Mouse (Mus musculus) hindbrain, embryonic 12.5 days (tissue): Measurements from ENCODE around the gene Rae1. TPM values are rescaled to one million over a fixed set of nuclear protein-coding genes. Genes with fewer than 3 reads are reported as not detected.
A peak's percentile ranks its signal among the peaks of the same experiment; 100 is the strongest.

Experiments
- ATAC-seq: fragments of 200-750 bp; cut with Nextera tagmentation; 2 replicates; pipeline ENCODE4 v1.8.0; 2017; ENCODE audit warnings: moderate TSS enrichment; ENCODE audit not compliant: low FRiP score
- H3K27ac ChIP-seq: fragments of 300-500 bp; sonication (generic); 2 replicates; pipeline ENCODE4 v1.5.1; 2016; ENCODE audit warnings: mild to moderate bottlenecking
- H3K27me3 ChIP-seq: fragments of 300-500 bp; sonication (generic); 2 replicates; pipeline ENCODE4 v1.6.1; 2016; ENCODE audit warnings: mild to moderate bottlenecking
- H3K36me3 ChIP-seq: fragments of 300-500 bp; sonication (generic); 2 replicates; pipeline ENCODE4 v1.6.1; 2016; ENCODE audit warnings: mild to moderate bottlenecking
- H3K4me1 ChIP-seq: fragments of 300-500 bp; sonication (generic); 2 replicates; pipeline ENCODE4 v1.6.1; 2016
- H3K4me2 ChIP-seq: fragments of 300-500 bp; sonication (generic); replicated peaks from 2 replicates; pipeline ENCODE4 v1.6.1; 2016; ENCODE audit warnings: mild to moderate bottlenecking
- H3K4me3 ChIP-seq: fragments of 300-500 bp; sonication (generic); 2 replicates; pipeline ENCODE4 v1.5.1; 2016; ENCODE audit warnings: mild to moderate bottlenecking
- H3K9ac ChIP-seq: fragments of 300-500 bp; sonication (generic); 2 replicates; pipeline ENCODE4 v1.6.1; 2016; ENCODE audit warnings: mild to moderate bottlenecking, moderate library complexity
- H3K9me3 ChIP-seq: fragments of 300-500 bp; sonication (generic); replicated peaks from 2 replicates; pipeline ENCODE4 v1.6.1; 2016; ENCODE audit warnings: mild to moderate bottlenecking
- WGBS: fragments of 180-500 bp; shearing (Covaris S2); methylation state at CpG from one replicate; pipeline ENCODE4 v1.1.7; 2016; 5-methylcytosine and 5-hydroxymethylcytosine counted together
- polyA plus RNA-seq: library from polyadenylated mRNA; unstranded; fragments of >200 nt; fragmentation: Nextera tagmentation; extraction: Ambion mirVana; gene quantifications from 2 replicates; pipeline ENCODE4 v1.2.1, GENCODE M21; 2016

Gene Rae1
- polyA plus RNA-seq: 111 and 126 TPM in 2 replicates

- Histone ChIP-seq H3K9me3 (no peaks in the 10 kb centered on the region), H3K9ac (peak within 1 kb of the TSS; percentile 95), H3K36me3 (peaks cover 26% of the 10 kb centered on the region), H3K27ac (peak within 1 kb of the TSS; percentile 91), H3K27me3 (no peaks in the 10 kb centered on the region), H3K4me1 (peaks cover 15% of the 10 kb centered on the region), H3K4me2 (peak within 1 kb of the TSS; percentile 97), H3K4me3 (peak within 1 kb of the TSS; percentile 96)
- WGBS: under 1% methylated on average over 45 of the region's 45 CpGs
- ATAC-seq: peak; percentile 96
These were observed at the start of gene Rae1 for GRCm38 (mm10) chr2:172999630-173000284. Rae1 (plus strand) TSS chr2:173000117.

GRCm38 (mm10) chr2:172950119-172950676, 49.7 kb upstream of the Rae1 start:
- no peak overlapping the region for H3K4me3 ChIP-seq
- H3K27ac ChIP-seq: no peak overlapping the region
- 63% methylated on average over 9 of the region's 9 CpGs for WGBS
- no peaks in the 10 kb centered on the region for H3K9me3 ChIP-seq
- H3K4me1 ChIP-seq: peaks cover 12% of the 10 kb centered on the region
- H3K27me3 ChIP-seq: peaks cover 6% of the 10 kb centered on the region
- H3K9ac ChIP-seq: no peak overlapping the region
- no peak overlapping the region for H3K4me2 ChIP-seq
- H3K36me3 ChIP-seq: no peaks in the 10 kb centered on the region
- no peak for ATAC-seq

GRCm38 (mm10) chr2:172950722-172951121, 49.2 kb upstream of the Rae1 start:
- Histone ChIP-seq H3K27me3 (peaks cover 2% of the 10 kb centered on the region; the same call in 1 of the 2 replicates), H3K36me3 (no peaks in the 10 kb centered on the region), H3K4me2 (no peak overlapping the region), H3K9ac (no peak overlapping the region), H3K9me3 (0 out of 2 replicates have a peak, but pooled peaks cover under 1% of the 10 kb centered on the region), H3K4me3 (no peak overlapping the region), H3K4me1 (peaks cover 12% of the 10 kb centered on the region), H3K27ac (no peak overlapping the region)
- WGBS: 31% methylated on average over 11 of the region's 11 CpGs
- no peak for ATAC-seq

- WGBS: 85% methylated on average over 2 of the region's 2 CpGs
- Histone ChIP-seq H3K9me3 (peaks cover 13% of the 10 kb centered on the region; the same call in 1 of the 2 replicates), H3K4me1 (peaks cover 12% of the 10 kb centered on the region), H3K27me3 (no peaks in the 10 kb centered on the region), H3K36me3 (no peaks in the 10 kb centered on the region), H3K27ac (no peak overlapping the region), H3K4me2 (no peak overlapping the region), H3K4me3 (no peak overlapping the region), H3K9ac (no peak overlapping the region)
- no peak for ATAC-seq
These were observed 47.9 kb upstream of the Rae1 start for GRCm38 (mm10) chr2:172951976-172952375.

- 3% methylated on average over 5 of the region's 5 CpGs for whole genome bisulfite sequencing
- H3K9me3 ChIP-seq: peaks cover 18% of the 10 kb centered on the region
- H3K4me2 ChIP-seq: no peak overlapping the region
- H3K4me1 ChIP-seq: peaks cover 12% of the 10 kb centered on the region
- H3K4me3 ChIP-seq: no peak overlapping the region
- H3K9ac ChIP-seq: no peak overlapping the region
- no peaks in the 10 kb centered on the region; the same call in 1 of the 2 replicates for H3K27me3 ChIP-seq
- H3K36me3 ChIP-seq: no peaks in the 10 kb centered on the region
- peak; percentile 50; the same call in 1 of the 2 replicates for ATAC-seq
- H3K27ac ChIP-seq: peak overlapping the region; percentile 49; the same call in 1 of the 2 replicates
These were observed 41.3 kb upstream of the Rae1 start for GRCm38 (mm10) chr2:172958579-172958978.

- Histone ChIP-seq H3K9me3 (peaks cover 18% of the 10 kb centered on the region), H3K27me3 (no peaks in the 10 kb centered on the region; the same call in 1 of the 2 replicates), H3K9ac (no peak overlapping the region), H3K27ac (no peak overlapping the region), H3K4me3 (no peak overlapping the region), H3K4me1 (peaks cover 12% of the 10 kb centered on the region), H3K4me2 (no peak overlapping the region), H3K36me3 (no peaks in the 10 kb centered on the region)
- WGBS: 51% methylated on average over 13 of the region's 13 CpGs
- ATAC-seq: no peak
These were observed 40.7 kb upstream of the Rae1 start for GRCm38 (mm10) chr2:172959006-172959768.

GRCm38 (mm10) chr2:172960350-172960749, 39.6 kb upstream of the Rae1 start:
- Histone ChIP-seq H3K9ac (no peak overlapping the region), H3K27me3 (no peaks in the 10 kb centered on the region; the same call in 1 of the 2 replicates), H3K4me3 (no peak overlapping the region), H3K36me3 (no peaks in the 10 kb centered on the region), H3K4me2 (no peak overlapping the region), H3K4me1 (peaks cover 14% of the 10 kb centered on the region), H3K27ac (no peak overlapping the region), H3K9me3 (peaks cover 18% of the 10 kb centered on the region)
- WGBS: 88% methylated on average over 3 of the region's 3 CpGs
- no peak for ATAC-seq

GRCm38 (mm10) chr2:172961211-172961610, 38.7 kb upstream of the Rae1 start:
- Histone ChIP-seq H3K4me2 (no peak overlapping the region), H3K36me3 (no peaks in the 10 kb centered on the region), H3K9me3 (peaks cover 13% of the 10 kb centered on the region), H3K9ac (no peak overlapping the region), H3K4me1 (peaks cover 14% of the 10 kb centered on the region), H3K27ac (no peak overlapping the region), H3K27me3 (no peaks in the 10 kb centered on the region; the same call in 1 of the 2 replicates), H3K4me3 (no peak overlapping the region)
- no peak for ATAC-seq
- WGBS: 56% methylated on average over 6 of the region's 6 CpGs

- H3K27me3 ChIP-seq: no peaks in the 10 kb centered on the region
- H3K9ac ChIP-seq: 0 out of 2 replicates have a peak overlapping the region, but pooled peaks have one; percentile 4
- no peak overlapping the region for H3K4me2 ChIP-seq
- 0 out of 2 replicates have a peak, but pooled peaks cover 2% of the 10 kb centered on the region for H3K4me1 ChIP-seq
- no peak for ATAC-seq
- no peak overlapping the region for H3K4me3 ChIP-seq
- no peak overlapping the region for H3K27ac ChIP-seq
- no peaks in the 10 kb centered on the region for H3K36me3 ChIP-seq
- peaks cover 4% of the 10 kb centered on the region; the same call in 1 of the 2 replicates for H3K9me3 ChIP-seq
- 44% methylated on average over 11 of the region's 11 CpGs for WGBS
These were observed 34.7 kb upstream of the Rae1 start for GRCm38 (mm10) chr2:172965249-172965648.

- Histone ChIP-seq H3K9me3 (no peaks in the 10 kb centered on the region), H3K4me3 (no peak overlapping the region), H3K4me2 (no peak overlapping the region), H3K27me3 (no peaks in the 10 kb centered on the region), H3K27ac (no peak overlapping the region), H3K9ac (no peak overlapping the region), H3K4me1 (0 out of 2 replicates have a peak, but pooled peaks cover 2% of the 10 kb centered on the region), H3K36me3 (no peaks in the 10 kb centered on the region)
- ATAC-seq: no peak
- WGBS: 86% methylated on average over 5 of the region's 5 CpGs
These were observed 33.4 kb upstream of the Rae1 start for GRCm38 (mm10) chr2:172966480-172966879.

- no peaks in the 10 kb centered on the region for H3K36me3 ChIP-seq
- H3K27me3 ChIP-seq: no peaks in the 10 kb centered on the region
- H3K4me1 ChIP-seq: peaks cover 16% of the 10 kb centered on the region
- H3K4me2 ChIP-seq: no peak overlapping the region
- no peak for ATAC-seq
- WGBS: 93% methylated on average over 2 of the region's 2 CpGs
- no peak overlapping the region for H3K4me3 ChIP-seq
- no peak overlapping the region for H3K27ac ChIP-seq
- H3K9me3 ChIP-seq: no peaks in the 10 kb centered on the region
- no peak overlapping the region for H3K9ac ChIP-seq
These were observed 28.1 kb upstream of the Rae1 start for GRCm38 (mm10) chr2:172971865-172972264.
